Mouse (Mus musculus): ENCODE measurements around the gene Usp37. TPM values are rescaled to one million over a fixed set of nuclear protein-coding genes. Genes with fewer than 3 reads are reported as not detected.

Usp37 gene
- total RNA-seq, 2 experiments from 2014 or later: 9.0 to 14.0 TPM

- DNase-seq: peak; percentile 59
These were observed 83.8 kb downstream of the Usp37 start for GRCm38 (mm10) chr1:74460273-74460672.

- DNase-seq: no peak
These were observed 91.5 kb downstream of the Usp37 start for GRCm38 (mm10) chr1:74452611-74453045.

DNA sequence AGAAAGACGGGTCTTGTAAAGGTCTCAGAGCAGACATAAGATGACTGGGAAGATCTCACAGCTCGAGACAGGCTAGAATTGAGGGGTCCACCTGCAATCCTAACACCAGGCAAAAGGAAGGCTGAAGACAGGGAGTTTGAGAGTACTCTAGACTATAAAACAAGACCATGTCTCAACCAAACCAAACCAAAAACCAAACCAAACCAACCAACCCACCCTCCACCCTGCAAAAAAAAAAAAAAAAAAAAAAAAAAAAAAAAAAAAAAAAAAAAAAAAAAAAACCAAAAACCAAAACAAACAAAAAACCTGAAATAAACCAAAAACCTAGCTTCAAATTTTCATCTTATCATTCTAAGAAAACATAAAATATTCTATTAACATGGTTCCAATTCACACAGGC lies 99.5 kb downstream of the Usp37 start:
- no peak for DNase-seq

- no peak for DNase-seq
These were observed 104.8 kb downstream of the Usp37 start for GRCm38 (mm10) chr1:74439166-74439876.

DNA sequence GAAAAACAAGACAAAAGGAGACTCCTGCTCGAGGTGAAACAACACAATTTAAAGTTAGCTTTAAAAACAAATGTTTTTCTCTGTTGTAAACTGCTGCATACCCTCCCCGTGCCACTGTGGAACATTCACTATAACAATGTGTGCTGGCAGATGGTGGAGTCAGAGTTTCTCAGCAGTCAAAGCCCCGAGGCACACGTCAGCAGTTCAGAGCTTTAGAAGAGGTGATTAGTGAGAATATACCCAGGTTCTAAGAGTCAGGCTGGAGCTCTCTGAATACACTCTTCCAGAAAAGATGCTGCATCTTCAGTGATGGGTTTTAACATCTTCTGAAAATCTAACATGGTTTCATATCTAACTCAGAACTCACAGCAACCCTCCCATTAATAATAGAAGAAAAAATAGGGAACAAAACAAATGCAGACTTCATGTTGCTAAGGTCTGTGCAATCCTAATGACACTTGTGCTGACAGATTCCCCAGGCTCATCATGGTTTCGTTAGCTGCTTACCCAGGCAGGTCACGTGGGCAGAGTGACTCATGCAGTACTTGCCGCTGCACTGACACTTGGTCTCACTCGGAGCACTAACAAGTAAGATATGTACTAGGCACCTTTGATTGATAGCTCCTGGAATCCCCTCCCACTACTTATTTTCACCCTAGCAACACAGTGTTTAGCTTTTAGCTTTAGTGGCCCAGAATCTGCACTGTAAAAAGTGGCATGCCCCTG lies 106.2 kb downstream of the Usp37 start:
- no peak for DNase-seq

GRCm38 (mm10) chr1:74435563-74435962 lies 108.5 kb downstream of the Usp37 start:
- DNase-seq: no peak

- no peak for DNase-seq
These were observed 109.5 kb downstream of the Usp37 start for GRCm38 (mm10) chr1:74434596-74434995.

DNA sequence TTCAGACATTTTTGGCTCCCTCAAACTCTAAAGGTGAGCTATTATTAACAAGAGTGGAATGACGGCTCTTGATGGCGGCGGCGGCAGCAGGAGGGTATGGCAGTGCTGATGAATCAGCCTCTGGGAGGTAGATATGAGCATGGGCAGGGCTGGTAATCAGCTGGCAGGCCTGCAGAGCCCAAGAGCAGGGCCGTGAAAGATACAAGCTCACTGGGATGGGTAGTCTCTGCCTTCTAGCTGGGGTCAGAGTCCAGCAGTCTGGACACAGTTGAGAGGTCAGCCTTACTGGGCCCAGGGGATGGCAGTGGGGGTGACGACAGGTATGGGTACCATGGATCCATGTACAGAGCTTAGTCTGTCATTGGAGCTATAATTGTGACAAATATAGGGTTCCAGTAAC lies 110.9 kb downstream of the Usp37 start:
- no peak for DNase-seq

- DNase-seq: no peak
These were observed 118.2 kb downstream of the Usp37 start for GRCm38 (mm10) chr1:74425845-74426244.

GRCm38 (mm10) chr1:74423147-74423546 lies 120.9 kb downstream of the Usp37 start:
- DNase-seq: no peak

DNA sequence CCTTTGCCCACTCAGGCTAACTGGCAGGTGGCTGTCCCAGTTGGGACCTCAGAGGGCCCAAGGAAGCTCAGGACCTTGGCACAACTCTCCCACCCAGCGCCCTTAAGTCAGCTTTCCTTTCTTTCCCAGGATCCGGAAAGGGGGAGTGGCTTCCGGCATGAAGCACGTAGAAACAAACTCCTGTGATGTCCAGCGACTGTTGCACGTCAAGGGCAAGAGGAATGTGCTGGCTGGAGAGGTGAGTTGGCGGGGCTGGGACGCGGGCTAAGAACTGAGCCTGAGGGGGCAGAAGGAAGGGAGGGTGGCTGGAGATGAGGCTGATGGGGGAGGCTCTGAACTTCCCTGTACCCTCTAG lies 124.7 kb downstream of the Usp37 start:
- DNase-seq: no peak

DNA sequence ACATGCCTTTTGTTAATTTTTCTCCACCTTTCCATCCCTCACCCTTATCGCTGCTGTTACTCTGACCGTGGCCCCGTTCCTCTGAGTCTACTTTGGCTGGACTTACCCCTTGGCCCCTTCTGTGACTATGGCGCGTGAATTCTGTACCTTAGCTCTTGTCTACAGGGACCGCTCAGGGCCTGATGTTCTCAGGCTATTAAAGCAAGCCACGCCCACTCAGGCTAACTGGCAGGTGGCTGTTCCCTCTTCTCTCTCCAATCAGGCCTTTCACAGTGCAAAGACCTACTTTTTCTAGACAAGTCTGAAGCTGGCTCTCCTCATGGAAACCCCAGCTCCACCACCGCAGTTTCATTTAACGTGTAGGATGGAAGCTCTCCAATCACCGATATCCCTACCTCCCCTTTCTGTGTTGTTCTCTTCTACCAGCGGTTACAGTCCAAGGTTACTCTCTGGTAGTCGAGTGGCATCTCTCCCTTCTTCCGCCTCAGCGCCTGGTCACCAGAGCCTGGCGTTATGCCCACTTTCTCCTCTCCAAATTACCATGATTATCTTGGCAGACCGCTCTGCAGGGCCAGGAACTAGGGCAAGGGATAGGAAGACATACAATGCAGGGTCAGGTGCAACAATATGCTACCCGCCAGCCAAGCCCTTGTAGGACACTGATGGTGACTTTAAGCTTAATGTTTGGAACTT lies 125.2 kb downstream of the Usp37 start:
- DNase-seq: no peak

DNA sequence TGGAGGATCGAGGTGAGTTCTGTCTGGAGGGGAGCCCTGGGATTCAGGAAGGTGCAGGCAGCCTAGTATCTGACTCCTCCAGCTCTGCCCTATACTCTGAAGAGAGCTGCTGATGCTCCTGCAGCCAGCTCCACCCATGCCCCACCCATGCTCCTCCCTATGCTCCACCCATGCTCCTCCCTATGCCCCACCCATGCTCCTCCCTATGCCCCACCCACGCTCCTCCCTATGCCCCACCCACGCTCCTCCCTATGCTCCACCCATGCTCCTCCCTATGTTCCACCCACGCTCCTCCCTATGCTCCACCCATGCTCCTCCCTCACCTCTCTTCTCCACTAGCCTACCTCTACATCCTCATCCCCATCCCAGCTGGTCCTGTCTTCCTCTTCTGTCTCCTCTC lies 128.9 kb downstream of the Usp37 start:
- peak; percentile 23 for DNase-seq

DNA sequence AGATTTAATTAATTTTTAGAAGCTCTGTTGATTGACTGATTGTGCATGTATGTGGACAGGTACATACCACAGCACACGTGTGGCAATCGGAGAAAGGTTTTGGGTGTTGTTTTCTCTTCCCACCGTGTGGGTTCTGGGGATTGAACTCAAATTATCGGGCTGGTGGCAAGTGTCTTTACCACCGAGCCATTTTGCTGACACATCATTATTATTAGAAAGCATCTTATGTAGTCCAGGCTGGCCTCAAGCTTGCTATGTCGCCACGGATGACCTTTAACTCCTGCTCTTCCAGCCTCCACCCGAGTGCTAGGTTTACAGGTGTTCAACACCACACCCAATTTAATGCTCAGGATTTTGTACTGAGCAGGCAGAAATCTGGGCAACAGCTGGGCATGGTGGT lies 131.4 kb downstream of the Usp37 start:
- no peak for DNase-seq

DNA sequence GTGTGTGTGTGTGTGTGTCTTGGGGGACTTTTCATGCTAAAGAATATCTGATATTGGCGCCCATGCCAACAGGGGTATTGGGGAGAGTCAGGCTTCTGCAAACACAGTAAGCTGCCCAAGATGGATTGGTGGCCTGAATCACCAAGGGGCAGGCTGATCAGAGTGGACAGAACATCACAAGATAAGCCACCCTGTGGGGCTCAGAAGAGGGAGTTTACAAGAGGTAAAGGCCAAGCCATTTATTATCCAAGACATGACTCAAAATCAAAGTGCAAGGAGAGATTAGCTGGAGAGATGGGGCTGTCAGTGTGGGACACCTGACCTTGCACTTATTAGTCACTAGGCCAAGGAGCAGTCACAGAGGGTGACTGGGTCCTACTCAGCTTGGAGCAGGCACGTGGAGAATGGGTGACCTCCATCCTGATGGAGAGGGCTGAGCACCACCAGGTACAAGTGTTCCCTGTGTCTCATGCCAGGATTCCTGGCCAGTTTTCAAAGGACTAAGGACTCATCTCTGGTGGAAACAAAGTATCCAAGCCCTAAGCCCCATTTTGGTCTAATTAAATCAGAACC lies 132.2 kb downstream of the Usp37 start:
- no peak for DNase-seq

DNA sequence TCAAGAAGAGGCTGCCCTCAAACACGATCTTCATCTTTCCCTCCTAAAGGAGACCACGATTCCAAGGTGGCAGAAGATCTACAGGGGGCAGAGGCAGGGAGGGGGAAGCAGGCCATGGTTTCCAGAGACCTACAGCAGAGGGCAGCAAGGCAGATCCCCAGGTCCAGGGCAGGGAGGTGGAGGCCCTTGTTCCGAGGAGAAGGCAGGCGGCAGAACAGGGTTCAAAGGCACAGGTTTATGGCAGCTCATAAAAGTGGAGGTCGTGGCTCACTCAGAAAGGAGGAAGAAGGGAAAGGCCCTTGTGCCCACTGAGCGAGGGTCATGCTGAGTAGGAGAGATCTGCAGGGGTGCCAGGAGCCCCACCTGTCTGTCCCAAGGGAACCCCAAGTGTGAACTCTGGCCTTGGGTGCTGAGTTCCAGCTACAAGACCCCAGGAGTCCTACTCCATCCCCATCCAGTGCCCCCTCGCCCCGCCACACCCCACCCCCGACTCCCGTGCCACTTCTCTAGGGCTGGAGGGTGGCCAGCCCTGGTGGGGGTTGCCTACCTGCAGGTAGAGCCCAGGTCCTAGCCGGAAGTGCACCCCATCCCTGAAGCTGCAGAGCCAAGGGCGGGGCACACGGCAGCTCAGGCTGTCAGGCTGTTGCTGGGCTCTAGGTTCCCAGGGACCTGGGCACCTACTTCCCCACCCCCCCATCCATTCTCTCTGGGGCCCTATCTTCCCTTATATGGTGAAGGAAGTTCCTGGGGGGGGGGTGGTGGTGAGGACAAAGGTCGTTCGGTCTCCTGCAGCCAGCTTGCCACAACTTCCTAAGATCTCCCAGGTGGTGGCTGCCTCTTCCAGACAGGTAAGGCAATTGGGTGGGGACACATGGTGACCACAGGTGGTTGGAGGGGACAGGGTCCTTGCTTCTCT lies 135.2 kb downstream of the Usp37 start, which contains the start of gene Vil1:
TSS of gene Vil1 (plus strand) at position 788 of the 916 bp plus-strand sequence.
- no peak for DNase-seq

- DNase-seq: no peak
These were observed 139.9 kb downstream of the Usp37 start for GRCm38 (mm10) chr1:74404206-74404605.

DNA sequence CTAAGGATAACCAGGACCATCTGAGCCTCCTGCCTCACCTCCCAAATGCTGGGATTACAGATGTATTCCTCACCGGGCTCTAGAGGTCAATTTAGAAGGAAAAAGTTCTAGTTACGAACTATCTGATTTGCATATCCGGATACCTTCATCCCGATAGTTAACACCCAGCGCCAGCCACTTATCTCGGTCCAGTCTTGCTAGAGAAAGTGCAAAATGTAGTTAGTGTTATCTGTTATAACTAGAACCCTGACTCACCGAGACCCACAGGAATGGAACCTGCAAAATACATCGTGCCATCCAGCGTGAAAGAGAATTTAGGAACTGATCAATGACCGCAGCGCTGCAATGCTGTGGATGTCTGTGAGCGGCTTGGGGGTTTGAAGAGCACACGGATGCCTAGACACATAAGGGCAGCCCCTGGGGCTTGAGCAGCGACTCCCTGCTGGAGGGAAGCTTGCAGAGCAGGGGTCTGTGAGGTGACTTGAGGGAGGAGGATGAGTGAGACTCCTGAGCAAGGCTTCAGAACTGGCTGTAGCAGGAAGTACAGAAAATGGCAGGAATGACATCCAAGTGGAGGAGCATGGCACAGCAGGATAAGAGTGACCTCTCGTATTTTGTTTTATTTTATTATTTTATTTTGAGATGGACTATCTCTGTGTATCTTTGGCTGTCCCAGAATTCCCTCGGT lies 142.9 kb downstream of the Usp37 start:
- DNase-seq: no peak

GRCm38 (mm10) chr1:74400531-74400930 lies 143.6 kb downstream of the Usp37 start:
- DNase-seq: no peak

DNA sequence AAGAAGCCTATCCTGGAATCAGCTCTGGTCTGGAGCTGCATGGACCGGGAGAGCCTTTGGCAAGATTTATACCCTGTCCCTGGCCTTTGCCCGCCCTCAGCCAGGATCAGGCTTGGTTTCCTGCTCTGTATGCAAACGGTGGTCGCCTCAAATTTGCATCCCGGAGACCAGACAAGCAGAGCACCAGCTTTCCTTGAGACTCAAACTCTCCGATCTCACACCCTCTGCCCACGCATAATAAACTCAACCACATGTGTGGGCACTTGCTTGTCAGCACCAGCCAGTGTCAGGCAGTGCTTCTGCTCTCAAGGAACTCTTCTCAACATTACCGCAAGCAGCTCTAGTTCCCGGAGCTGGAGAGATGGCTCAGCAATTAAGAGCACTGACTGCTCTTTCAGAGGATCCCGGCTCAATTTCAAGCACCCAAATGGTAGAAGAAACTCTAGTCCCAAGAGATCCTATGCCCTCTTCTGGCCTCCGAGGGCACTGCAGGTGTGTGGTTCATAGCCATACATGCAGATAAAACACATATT lies 146.1 kb downstream of the Usp37 start:
- peak; percentile 52 for DNase-seq

All from gastrocnemius, postnatal 10 days (tissue).